Mouse (Mus musculus) CH12F3 (cell line): ENCODE results near the gene Zfp428.
"Not testable (repeated sequence)": the region's sequence is repeated elsewhere in the genome, so short reads cannot be mapped to it uniquely, and the experiment has no call there.

Experiments used
- in situ Hi-C: fragments of 300-500 bp; cut with MboI; formaldehyde crosslinking; loops from 2 replicates; pipeline ENCODE4 v1.14.3; 2020; ENCODE audit warnings: low sequenced_read_pairs

Zfp428 gene

DNA sequence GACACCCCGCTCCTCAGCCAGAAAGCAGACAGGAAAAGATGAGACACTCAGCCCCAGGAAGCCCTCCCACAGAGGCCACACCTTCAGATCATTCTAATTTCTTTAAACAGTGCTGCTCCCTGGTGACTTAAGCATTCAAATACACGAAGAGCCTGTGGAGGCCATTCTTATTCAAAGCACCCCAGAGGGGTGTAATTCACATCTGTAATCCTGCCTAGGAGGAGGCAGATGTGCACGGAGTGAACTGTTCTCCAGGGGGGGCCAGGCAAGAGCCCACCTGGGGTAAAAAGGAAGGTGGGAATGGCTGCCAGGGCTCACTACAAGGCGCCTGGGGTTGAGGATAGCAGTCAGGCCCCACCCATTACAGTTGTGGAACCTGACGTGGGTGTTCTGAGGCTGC, 10.3 kb downstream of the Zfp428 start:
- in situ Hi-C loops, result no loop called here

DNA sequence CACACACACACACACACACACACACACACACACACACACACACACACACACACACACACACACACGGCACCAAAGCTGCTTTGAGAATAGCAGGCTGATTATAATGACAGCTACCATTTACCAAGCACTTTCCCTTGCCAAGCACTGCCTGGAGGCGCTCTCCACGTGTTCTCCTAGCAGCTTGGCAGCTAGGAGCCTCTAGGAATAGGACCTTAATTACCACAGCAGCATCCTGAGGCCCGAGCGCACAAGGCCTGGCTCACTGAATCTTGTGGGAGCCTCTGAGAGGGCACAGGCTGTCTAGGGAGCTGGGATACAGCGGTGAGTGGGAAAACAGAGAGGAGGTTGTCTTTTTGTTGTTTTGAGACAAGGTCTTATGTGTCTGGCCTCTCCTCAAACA, 10.8 kb downstream of the Zfp428 start:
- in situ Hi-C loops, result no loop called here

DNA sequence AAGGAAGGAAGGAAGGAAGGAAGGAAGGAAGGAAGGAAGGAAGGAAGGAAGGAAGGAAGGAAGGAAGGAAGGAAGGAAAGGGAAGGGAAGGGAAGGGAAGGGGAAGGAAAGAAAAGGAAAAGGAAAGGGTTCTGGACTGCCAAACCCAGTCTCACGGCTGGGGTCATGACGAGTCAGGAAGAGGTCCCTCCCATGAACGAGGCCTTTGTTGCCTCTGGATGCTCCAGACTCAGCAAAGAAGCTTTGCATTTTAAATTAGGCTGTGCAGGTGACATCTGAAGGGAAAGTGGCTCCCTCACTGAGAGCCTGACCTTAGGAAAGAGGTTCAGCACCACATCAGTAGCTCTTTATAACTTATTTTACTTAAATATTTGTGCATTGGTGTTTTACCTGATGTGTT, 12.3 kb downstream of the Zfp428 start:
- in situ Hi-C loops, result no loop called here

DNA sequence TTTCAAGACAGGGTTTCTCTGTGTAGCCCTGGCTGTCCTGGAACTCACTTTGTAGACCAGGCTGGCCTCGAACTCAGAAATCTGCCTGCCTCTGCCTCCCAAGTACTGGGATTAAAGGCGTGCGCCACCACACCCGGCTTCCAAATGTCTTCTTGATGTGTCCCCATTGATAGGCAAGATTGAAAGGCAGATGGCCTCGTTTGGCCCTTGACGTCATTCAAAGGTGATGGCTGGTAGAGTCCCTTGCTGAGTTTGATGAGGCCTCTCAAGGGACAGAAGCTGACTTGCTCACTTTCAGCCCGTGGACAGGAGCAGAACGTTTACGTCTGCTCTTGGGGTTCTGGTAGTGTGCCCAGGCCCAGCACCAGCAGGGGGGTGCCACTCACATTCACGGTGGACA, 13.2 kb downstream of the Zfp428 start:
- in situ Hi-C loops, result not testable (repeated sequence)

DNA sequence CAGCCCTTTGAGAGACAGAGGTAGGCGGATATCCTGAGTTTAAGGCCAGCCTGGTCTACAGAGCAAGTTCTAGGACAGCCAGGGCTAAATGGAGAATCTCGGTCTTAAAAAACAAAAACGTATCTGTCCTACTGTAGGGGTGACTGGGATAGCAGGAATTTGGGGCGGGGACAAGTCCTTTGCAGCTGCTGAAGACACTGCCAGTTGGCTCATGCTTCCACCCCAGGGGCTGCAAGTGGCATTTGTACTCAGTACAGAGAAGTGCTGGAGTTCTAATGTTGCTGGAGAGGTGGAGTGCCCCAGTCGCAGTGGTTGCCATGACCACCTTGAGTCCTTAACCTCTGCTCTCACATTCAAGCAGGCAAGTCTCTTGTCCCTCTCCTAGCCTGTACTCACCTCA, 16.0 kb downstream of the Zfp428 start:
- in situ Hi-C loops, result no loop called here

DNA sequence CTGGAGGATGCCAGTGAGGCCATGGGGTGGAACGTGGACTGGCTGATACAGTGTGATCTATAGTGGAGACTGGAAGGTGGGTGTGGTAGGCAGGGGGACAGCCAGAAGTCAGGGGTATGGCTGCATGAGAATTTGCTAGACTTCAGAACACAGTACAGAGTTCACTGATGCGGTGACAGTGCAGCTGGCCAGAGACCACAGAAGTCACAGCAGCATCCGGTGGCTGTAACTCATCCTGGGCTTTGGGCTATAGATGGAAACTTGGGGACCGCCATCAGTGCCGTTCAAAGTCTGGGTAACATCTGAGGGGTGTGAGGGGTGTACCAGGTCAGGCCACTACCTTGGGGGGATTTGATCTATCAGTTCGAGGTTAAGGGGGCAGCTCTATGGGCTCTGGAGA, 16.9 kb downstream of the Zfp428 start:
- in situ Hi-C loops, result no loop called here

DNA sequence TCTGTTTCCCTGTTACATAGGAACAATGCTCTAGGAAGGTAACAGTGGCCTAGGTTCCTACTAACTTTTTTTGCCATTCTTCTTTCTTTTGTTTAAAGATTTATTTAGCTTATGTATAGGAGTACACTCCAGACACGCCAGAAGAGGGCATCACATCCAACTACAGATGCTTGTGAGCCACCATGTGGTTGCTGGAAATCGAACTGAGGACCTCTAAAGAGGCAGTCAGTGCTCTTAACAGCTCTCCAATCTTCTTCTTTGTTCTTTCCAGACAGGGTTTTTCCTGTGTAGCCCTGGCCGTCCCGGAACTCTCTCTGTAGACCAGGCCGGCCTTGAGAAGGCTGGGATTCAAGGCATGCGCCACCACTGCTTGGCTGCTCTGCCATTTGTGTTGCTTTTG, 18.2 kb downstream of the Zfp428 start:
- in situ Hi-C loops, result no loop called here

DNA sequence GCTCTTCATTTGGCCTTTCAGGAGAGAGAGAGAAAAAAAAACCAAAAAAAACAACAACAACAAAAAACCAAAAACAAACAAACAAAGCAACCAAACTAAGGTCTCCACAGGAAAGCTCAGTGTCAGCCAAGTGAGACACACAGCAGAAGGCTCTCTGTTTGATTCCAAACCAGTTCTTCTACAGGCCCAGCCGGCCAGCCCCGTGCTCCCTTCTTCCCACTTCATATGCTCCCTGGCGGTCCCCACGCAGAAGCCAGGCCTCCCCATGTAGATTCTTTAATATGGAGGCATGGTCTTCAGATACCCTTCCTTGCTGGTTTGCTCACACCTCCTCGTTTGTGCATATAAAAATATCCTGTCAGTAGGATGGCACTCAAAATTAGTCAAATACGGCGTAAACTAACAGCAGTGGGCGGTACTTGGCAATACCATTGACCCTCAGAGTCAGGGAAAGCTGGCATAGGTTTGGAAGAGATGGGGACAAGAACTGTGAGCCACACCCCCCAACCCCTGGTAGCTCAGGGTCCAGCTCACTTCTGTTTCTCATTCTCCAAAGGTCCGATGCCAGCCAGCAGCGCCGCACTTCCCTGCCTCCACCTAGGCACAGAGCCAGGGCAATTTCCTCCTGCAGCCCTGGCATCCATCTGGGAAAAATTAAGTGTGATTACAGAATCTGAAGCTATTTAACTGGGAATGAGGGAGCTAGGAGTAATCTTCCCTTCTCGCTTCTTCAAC, 19.0 kb downstream of the Zfp428 start:
- in situ Hi-C loops, result no loop called here

DNA sequence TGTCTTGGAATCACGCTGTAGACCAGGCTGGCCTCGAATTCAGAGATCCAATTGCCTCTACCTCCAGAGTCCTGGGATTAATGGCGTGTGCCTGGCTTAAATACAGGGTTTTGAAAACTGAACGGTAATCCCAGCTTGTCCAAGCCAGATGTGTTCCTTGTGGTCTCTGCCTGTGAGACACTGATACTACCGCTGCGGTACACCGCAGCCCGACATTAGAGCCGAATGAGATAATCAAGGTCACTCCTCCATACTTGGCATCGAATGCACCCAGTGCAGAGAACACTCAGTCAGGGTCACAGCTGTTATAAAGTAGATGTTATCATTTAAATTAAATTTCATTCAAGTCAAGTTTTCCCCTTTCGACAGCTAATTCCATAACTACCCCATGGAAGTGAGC, 22.1 kb downstream of the Zfp428 start:
- in situ Hi-C loops, result no loop called here

DNA sequence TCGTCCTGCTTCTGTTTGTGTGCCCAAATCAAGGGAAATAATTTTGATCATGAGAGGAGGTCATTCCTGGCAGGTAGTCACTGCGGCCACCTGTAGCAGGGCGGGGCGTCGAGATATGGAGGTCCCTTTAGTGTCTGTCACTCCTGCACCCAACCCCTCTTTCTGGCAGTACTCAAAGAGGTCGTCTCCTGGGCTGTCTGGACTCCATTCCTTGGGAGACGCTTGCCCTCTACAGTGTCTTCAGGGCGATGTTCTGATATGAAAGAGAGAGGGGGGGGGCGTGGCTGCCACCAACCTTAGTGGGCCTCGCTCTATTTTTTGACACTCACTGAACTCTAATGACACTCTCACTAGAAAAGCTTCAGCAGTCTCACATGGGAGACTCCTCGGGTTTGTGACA, 22.8 kb downstream of the Zfp428 start:
- in situ Hi-C loops, result no loop called here

DNA sequence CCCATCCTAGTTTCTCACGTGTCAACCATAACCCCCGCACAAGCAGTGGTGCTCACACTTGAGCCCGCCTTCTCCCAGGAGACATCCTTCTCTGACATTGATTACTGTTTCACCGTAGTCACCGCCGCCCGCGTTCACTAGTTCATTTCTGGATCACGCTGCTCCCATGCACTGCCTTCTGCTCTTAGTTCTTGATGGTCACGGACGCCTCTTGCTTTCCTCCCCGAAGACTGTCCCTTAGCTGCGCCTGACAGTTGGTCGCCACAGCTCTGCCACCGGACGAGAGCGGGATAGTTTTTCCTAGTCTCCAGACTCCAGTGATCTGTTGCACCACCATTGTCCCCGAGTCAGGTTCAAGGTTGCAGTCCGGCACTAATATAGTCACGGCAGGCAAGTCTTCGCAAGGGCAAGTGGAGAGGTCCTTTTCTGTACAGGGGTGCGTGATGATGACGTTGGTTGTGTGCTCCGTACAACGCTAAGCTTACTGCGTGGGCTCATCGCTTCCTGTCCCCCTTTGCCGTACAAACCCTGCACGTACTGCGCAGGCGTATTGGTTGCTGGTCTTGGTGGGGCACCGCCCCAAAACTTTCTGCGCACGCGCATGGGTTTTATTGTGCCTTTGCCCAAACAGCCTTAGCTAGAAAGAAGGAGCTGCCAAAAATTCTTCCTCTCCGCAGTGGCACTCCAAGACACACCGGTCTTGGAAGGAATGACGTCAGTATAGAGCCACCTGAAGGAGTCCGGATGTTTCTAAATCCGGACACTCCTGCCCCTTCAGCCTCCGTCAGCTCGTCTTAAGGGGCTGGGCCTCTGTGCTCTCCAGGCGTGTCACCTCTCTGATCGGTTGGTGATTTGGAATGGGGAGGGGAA, 23.5 kb downstream of the Zfp428 start, which contains the start of gene Irgq:
TSS of gene Irgq (plus strand) at position 628 of the 870 bp plus-strand sequence.
- in situ Hi-C loops, result no loop called here

DNA sequence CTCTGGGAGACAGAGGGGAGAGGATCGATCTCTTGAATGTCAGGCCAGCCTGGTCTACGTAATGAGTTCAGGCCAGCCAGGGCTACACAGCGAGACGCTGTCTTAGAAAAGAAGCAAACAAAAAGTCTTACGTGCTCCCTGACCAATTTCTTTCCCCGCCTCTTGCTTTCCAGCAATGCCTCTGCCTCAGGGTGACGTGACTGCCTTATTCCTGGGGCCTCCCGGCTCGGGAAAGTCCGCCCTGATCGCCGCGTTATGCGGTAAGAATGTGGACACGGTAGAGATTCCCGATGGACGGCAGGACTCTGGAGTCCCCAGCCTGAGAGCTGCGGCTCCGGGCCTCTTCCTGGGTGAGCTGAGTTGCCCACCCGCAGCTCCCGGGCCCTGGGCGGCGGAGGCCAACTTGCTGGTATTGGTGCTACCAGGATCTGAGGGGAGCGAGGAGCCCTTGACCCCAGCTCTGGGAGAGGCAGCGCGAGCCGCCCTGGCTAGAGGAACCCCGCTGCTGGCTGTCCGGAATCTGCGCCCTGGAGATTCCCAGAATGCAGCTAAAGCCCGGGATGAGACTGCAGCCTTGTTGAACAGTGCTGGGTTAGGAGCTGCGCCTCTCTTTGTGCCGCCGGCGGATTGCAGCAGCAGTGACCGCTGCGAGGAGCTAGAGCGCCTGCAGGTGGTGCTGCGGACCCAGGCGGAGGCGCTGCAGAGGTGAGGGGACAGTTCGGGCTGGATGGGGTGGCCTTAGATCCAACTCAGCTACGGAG, 24.6 kb downstream of the Zfp428 start:
- in situ Hi-C loops, result no loop called here

DNA sequence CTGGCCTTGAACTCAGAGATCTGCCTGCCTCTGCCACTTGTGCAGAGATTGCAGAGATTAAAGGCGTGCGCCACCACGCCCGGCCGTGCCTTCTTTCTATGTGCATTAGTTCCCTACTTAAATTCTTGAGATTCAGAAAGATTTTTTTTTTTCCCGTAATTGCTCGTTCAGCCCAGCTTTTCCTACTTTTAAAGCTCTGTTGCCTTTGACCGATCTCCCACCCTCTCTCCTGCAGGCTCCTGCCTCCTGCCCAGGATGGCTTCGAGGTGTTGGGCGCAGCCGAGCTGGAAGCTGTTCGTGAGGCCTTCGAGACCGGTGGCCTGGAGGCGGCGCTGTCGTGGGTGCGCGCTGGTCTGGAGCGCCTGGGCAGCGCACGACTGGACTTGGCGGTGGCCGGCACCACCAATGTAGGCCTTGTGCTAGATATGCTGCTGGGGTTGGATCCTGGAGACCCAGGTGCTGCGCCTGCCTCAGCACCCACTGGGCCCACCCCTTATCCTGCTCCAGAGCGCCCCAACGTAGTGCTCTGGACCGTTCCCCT, 26.3 kb downstream of the Zfp428 start:
- in situ Hi-C loops, result no loop called here

DNA sequence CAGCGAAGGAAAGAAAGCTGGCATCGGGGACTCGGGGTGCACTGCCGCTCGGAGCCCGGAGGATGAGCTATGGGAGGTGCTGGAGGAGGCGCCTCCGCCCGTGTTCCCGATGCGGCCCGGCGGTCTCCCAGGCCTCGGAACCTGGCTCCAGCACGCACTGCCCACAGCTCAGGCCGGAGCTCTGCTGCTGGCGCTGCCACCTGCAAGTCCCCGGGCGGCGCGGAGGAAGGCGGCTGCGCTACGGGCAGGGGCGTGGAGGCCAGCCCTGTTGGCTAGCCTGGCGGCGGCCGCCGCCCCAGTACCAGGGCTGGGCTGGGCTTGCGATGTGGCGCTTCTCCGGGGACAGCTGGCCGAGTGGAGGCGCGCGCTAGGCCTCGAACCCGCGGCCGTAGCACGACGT, 27.0 kb downstream of the Zfp428 start:
- in situ Hi-C loops, result no loop called here

DNA sequence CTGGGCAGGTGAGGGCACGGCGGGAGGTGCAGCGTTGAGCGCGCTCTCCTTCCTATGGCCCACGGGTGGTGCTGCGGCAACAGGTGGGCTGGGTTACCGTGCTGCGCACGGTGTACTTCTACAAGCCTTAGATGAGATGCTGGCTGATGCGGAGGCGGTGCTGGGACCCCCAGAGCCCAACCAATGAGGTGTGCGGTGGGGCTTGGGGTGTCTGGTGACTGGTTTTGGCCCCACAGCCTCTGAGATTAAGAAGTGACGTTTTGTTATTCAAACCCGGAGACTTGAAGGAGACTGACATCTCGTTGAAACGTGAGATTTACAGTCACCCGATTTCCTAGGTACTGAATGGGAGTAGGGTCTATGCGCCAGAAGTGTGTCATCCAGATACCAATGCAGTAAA, 27.5 kb downstream of the Zfp428 start:
- in situ Hi-C loops, result no loop called here

DNA sequence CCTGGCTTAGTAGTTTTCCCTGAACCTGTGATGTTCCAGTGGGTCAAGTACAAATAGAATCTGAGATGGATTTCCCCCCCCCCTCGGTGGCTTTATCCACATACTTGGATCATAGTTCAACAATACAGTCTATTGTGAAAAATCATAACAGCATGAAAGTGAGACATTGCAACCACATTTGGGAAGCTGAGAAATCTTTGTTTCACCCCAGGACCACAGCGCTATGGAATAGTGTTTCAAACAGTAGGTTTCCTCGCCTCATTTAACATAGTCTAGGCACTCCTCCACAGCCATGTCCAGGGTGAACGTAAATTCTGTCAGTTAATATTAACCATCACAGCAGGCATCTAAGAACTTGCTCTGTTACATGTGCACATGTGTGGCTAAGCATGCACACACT, 30.3 kb downstream of the Zfp428 start:
- in situ Hi-C loops, result no loop called here

DNA sequence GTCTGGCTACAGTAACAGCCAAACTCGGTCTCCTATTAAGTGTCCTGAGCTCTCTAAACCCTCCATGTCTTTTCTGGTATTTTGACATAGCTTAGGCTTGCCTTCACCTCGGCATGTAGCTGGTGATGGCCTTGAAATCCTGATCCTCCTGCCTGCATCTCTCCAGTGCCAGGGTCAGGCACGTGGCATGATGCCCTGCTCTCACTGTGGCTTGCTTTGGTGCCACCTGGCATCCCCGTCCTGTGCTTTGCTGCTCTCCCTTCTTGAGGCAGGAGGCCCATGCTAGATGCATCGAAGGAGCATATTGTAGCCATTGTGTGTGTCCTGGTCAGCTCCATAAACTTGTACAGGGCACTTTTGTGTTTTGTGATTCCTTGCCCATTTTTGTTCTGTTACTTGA, 30.8 kb downstream of the Zfp428 start:
- in situ Hi-C loops, result no loop called here

DNA sequence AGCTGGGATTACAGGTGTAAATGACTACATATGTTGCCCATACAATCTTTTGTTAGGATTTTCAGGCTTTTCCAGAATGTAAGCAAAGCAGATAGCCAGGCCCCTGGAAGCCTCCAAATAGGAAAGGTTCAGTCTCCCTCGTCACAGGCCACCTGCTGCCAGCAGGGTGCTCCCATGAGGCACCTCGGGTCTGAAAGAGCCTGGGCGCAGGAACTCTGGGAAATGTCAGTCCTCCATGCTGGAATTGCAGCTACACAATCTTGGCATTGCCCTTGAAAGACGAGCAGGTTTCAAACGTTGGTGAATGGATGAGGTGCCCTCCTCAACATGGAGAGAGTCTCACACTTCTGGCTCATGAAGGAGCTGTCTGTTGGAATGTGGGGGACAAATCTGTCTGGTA, 31.3 kb downstream of the Zfp428 start:
- in situ Hi-C loops, result no loop called here

DNA sequence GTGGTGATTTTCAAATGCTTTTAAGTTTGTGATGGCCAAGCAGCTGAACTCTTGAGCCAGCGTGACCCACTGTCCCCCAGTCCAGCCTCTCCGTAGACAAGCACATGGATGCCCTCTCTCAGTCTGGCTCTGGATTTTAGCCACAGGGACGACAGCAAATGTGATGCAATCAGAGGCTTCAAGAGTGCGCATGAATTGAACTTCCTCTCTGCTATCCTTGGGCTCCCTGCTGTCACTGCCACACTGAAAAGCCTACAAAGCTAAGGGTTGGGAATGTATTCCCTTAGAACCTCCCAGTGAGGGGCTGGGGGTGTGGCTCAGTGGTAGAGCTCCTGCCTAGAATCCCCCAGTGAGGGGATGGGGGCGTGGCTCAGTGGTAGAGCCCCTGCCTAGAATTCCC, 31.9 kb downstream of the Zfp428 start:
- in situ Hi-C loops, result no loop called here

DNA sequence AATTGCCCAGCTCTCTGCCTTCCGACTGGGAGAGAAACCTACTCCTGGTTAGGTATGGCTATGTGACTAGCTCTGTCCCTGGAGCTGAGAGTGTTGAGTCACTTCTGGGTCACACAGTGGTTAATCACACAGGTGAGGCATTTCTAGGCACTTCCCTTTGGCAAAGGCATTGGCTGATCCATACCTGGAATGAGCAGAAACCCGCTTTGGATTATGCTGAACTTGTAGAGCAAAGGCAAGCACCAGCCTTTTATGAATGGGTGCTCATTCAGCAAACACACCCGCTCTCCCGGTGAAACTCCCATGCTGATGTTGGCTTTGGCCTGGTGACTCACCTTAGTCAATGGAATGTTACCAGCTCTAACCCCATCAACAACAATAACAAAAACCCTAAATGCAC, 32.9 kb downstream of the Zfp428 start:
- in situ Hi-C loops, result no loop called here

DNA sequence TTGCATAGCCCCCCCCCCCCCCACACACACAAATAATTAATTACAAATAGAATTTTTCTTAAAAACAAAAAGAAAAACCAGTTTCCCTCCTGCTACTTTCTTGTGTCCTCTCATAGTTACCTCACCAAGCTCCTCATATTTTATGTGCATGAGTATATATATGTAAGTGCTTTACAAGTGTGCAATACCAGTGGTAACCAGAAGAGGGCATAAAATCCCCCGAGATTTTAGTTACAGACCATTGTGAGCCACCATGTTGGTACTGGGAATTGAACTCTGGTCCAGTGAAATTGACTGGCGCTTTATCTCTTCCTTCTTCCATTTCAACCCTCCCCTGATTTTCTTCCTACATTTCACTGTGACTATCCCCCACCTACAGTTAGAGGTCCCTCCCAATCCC, 37.7 kb downstream of the Zfp428 start:
- in situ Hi-C loops, result no loop called here
